ENCODE assay signal across 8 mouse cellular contexts in the genomic region with DNA sequence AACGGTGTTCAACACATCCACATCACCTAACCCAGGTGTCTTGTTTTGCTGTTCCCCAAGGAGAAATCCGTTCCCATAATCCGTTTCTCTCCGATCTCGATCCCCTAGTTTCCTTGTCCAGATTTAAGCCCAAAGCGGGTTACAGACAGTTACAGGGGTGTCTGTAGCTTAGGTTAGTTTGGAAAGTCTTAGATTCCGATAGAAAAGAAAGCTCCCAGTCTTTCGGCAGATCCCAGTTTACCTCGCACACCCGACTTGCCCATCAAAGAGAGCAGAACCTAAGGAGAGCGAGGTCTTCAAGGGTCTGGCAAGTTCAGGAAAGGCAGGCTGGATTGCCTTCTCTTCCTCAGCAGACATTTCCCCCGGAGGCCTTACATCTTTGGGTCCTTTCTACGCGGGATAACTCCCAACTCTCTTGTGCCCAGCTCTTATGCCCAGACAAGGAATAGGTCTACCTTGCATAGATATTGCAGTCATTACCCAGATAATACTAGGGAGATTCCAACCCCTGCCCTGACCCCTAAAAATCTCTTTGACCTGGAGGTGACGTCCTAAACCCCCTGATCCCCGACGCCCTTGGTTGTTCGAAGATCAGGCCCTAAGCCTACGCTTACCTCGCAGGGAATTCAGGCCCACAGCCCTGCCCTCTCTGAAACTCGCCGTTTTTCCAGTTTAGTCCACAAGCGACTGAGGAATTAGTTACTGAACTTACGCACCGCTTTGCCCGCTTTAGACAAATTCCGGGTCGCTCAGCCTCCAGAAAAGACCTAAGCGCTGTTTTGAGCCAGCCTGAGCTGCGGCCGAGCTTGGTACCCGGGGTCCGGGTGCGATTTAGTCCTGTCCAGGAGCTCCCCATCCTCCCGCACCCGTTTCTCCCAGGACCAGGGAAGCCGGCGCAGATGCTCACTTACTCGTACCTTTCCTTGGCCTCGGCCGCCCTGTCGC. TPM values are rescaled to one million over a fixed set of nuclear protein-coding genes. Genes with fewer than 3 reads are reported as not detected.
DNase-seq lines count a peak whose midpoint lies in the region; ATAC-seq and TF ChIP-seq lines count a peak whose summit lies in the region.

No protein-coding gene starts in this region.

- no peak overlapping the region for H3K27ac ChIP-seq in heart, embryonic 16.5 days (ENCODE audit: low read length)
- H3K27ac ChIP-seq in hindbrain, embryonic 15.5 days (replicated peaks) = no peak overlapping the region
- H3K27ac ChIP-seq in midbrain, embryonic 16.5 days (ENCODE audit: low read length) = no peak overlapping the region
- no peak overlapping the region for H3K27ac ChIP-seq in left cerebral cortex, adult 2 months

- H3K9ac ChIP-seq in heart, embryonic 16.5 days (ENCODE audit: low read length) = peak overlapping the region; percentile 52
- H3K9ac ChIP-seq in hindbrain, embryonic 15.5 days = no peak overlapping the region
- no peak overlapping the region for H3K9ac ChIP-seq in midbrain, embryonic 16.5 days (ENCODE audit: low read depth, low read length)

- WGBS in heart, embryonic 16.5 days = 5% methylated on average over 42 of the region's 42 CpGs
- WGBS in hindbrain, embryonic 15.5 days = 1% methylated on average over 42 of the region's 42 CpGs
- WGBS in midbrain, embryonic 16.5 days = 2% methylated on average over 42 of the region's 42 CpGs

- intact Hi-C loops in heart, postnatal 36 days (cut with DNase I) = no loop called here
- intact Hi-C loops in left cerebral cortex, adult 2 months (cut with DNase I) = loop anchor here (2.0 to 5.0 kb wide), 3 partner anchors 64 to 199 kb away; no protein-coding TSS in a partner anchor

- H3K4me2 ChIP-seq in heart, embryonic 16.5 days (ENCODE audit: low read depth, low read length) = peak overlapping the region; percentile 90
- 0 out of 2 replicates have a peak overlapping the region, but pooled peaks have one; percentile 62 for H3K4me2 ChIP-seq in hindbrain, embryonic 15.5 days
- H3K4me2 ChIP-seq in midbrain, embryonic 16.5 days (ENCODE audit: low read length) = peak overlapping the region; percentile 52

- peaks cover 22% of the 10 kb centered on the region for H3K4me1 ChIP-seq in heart, embryonic 16.5 days (ENCODE audit: control insufficient read depth, insufficient read depth, low read length)
- peaks cover 14% of the 10 kb centered on the region for H3K4me1 ChIP-seq in hindbrain, embryonic 15.5 days (replicated peaks)
- peaks cover 12% of the 10 kb centered on the region for H3K4me1 ChIP-seq in midbrain, embryonic 16.5 days (ENCODE audit: control insufficient read depth, insufficient read depth, low read length)

- H3K27me3 ChIP-seq in heart, embryonic 16.5 days (ENCODE audit: control insufficient read depth, insufficient read depth, low read length) = peaks cover 91% of the 10 kb centered on the region
- H3K27me3 ChIP-seq in hindbrain, embryonic 15.5 days = peaks cover 87% of the 10 kb centered on the region
- H3K27me3 ChIP-seq in midbrain, embryonic 16.5 days (ENCODE audit: control insufficient read depth, insufficient read depth, low read depth, low read length) = peaks cover 63% of the 10 kb centered on the region

- ATAC-seq in heart, embryonic 16.5 days (replicated peaks; ENCODE audit: extremely low read depth, insufficient read depth, low FRiP score) = no peak
- ATAC-seq in hindbrain, embryonic 15.5 days (ENCODE audit: low FRiP score, low read depth) = no peak
- no peak for ATAC-seq in midbrain, embryonic 16.5 days
- no peak for ATAC-seq in granulocyte monocyte progenitor cell, adult 5-6 weeks (replicated peaks; ENCODE audit: poor library complexity, severe bottlenecking)

- no peaks in the 10 kb centered on the region for H3K9me3 ChIP-seq in heart, embryonic 16.5 days (replicated peaks; ENCODE audit: control insufficient read depth, low read length)
- no peaks in the 10 kb centered on the region for H3K9me3 ChIP-seq in hindbrain, embryonic 15.5 days
- no peaks in the 10 kb centered on the region for H3K9me3 ChIP-seq in midbrain, embryonic 16.5 days (replicated peaks; ENCODE audit: control insufficient read depth, low read length, poor library complexity, severe bottlenecking)

- peak overlapping the region; percentile 62 for H3K4me3 ChIP-seq in heart, embryonic 16.5 days (ENCODE audit: low read length)
- peak overlapping the region; percentile 30 for H3K4me3 ChIP-seq in hindbrain, embryonic 15.5 days
- no peak overlapping the region for H3K4me3 ChIP-seq in midbrain, embryonic 16.5 days (ENCODE audit: low read depth, low read length)
- no peak overlapping the region for H3K4me3 ChIP-seq in left cerebral cortex, adult 2 months

- H3K36me3 ChIP-seq in heart, embryonic 16.5 days (ENCODE audit: control insufficient read depth, insufficient read depth) = no peaks in the 10 kb centered on the region
- H3K36me3 ChIP-seq in hindbrain, embryonic 15.5 days = no peaks in the 10 kb centered on the region
- no peaks in the 10 kb centered on the region for H3K36me3 ChIP-seq in midbrain, embryonic 16.5 days (ENCODE audit: control insufficient read depth, insufficient read depth, low read length)

- no peak for TF ChIP-seq CTCF in left cerebral cortex, adult 2 months (IDR thresholded peaks at IDR 0.05)

- DNase-seq in heart, postnatal 36 days = no peak
- peak; percentile 64 for DNase-seq in embryo, embryonic 9.5 days (ENCODE audit: extremely low spot score)
- no peak for DNase-seq in layer of hippocampus, adult 8-10 months (ENCODE audit: low spot score in 2 of 2)
- DNase-seq in left cerebral cortex, adult 2 months (ENCODE audit: extremely low spot score in 1 of 2, low spot score in 2 of 2) = no peak

RNA-seq across cellular contexts. Expression of a gene that starts 1.3 kb away (rescaled TPM):
- 0.62 and 1.0 TPM in 2 replicates for polyA plus RNA-seq in heart, embryonic 16.5 days (2015; fragmentation: Nextera tagmentation; extraction: Ambion mirVana)
- total RNA-seq in heart, postnatal 36 days (2021) = under 1 TPM; 0.30 to 0.33 TPM
- 0.96 and 1.0 TPM in 2 replicates for polyA plus RNA-seq in hindbrain, embryonic 15.5 days (2015; fragmentation: Nextera tagmentation; extraction: Ambion mirVana)
- polyA plus RNA-seq in midbrain, embryonic 16.5 days (2015; fragmentation: Nextera tagmentation; extraction: Ambion mirVana) = 0.16 and 0.33 TPM in 2 replicates
- not detected in 2 replicates for total RNA-seq in granulocyte monocyte progenitor cell, adult 5-6 weeks (2014; fragmentation: Nextera tagmentation)
- total RNA-seq in granulocyte monocyte progenitor cell, adult 5-6 weeks (2017) = not detected in 2 replicates
- total RNA-seq in layer of hippocampus, adult 8-10 months (2022) = under 1 TPM in 2 of 4 experiments, not detected in 2; 0.29 to 0.36 TPM
- total RNA-seq in left cerebral cortex, adult 2 months (2021) = under 1 TPM; 0.70 to 0.75 TPM

Comparison
In these comparisons a context has a peak if more than half of its experiments do, and no peak if none do; other contexts are left out.
1. H3K4me3 ChIP-seq: peak in heart, embryonic 16.5 days (single experiment) and hindbrain, embryonic 15.5 days (single experiment); none in midbrain, embryonic 16.5 days (single experiment) and left cerebral cortex, adult 2 months (single experiment).
2. Peak in every context shown above with its lines, with median percentiles within 50 percentile points of each other: H3K4me2 ChIP-seq.